Mouse (Mus musculus) neural tube, embryonic 11.5 days (tissue): Measurements from ENCODE around the gene Cacna1s. TPM values are rescaled to one million over a fixed set of nuclear protein-coding genes. Genes with fewer than 3 reads are reported as not detected.

ENCODE experiments used
- ATAC-seq: fragments of 200-750 bp; cut with Nextera tagmentation; 2 replicates; pipeline ENCODE4 v1.8.0; 2017; ENCODE audit warnings: moderate number of reproducible peaks, mild to moderate bottlenecking, moderate TSS enrichment, moderate library complexity; ENCODE audit not compliant: insufficient read depth, low FRiP score, low TSS enrichment
- DNase-seq: peaks from one replicate; pipeline ENCODE4 v3.0.0-alpha.2; 2015; ENCODE audit warnings: low spot score
- H3K27ac ChIP-seq: fragments of 300-500 bp; sonication (generic); 2 replicates; pipeline ENCODE4 v1.5.1; 2014; ENCODE audit warnings: low read depth, mild to moderate bottlenecking, low read length
- H3K27me3 ChIP-seq: fragments of 300-500 bp; sonication (generic); 2 replicates; pipeline ENCODE4 v1.6.1; 2014; ENCODE audit warnings: mild to moderate bottlenecking, low read length, mixed read lengths; ENCODE audit not compliant: control insufficient read depth, insufficient read depth
- H3K36me3 ChIP-seq: fragments of 300-500 bp; sonication (generic); 2 replicates; pipeline ENCODE4 v1.6.1; 2014; ENCODE audit warnings: mild to moderate bottlenecking, low read length, moderate library complexity, mixed read lengths; ENCODE audit not compliant: control insufficient read depth, insufficient read depth
- H3K4me1 ChIP-seq: fragments of 300-500 bp; sonication (generic); 2 replicates; pipeline ENCODE4 v1.6.1; 2014; ENCODE audit warnings: low read length, mixed read lengths; ENCODE audit not compliant: control insufficient read depth, insufficient read depth
- H3K4me2 ChIP-seq: fragments of 300-500 bp; sonication (generic); 2 replicates; pipeline ENCODE4 v1.6.1; 2014; ENCODE audit warnings: low read depth, mild to moderate bottlenecking, moderate library complexity
- H3K4me3 ChIP-seq: fragments of 300-500 bp; sonication (generic); 2 replicates; pipeline ENCODE4 v1.5.1; 2014; ENCODE audit warnings: low read depth, low read length
- H3K9ac ChIP-seq: fragments of 300-500 bp; sonication (generic); 2 replicates; pipeline ENCODE4 v1.6.1; 2014; ENCODE audit warnings: mild to moderate bottlenecking, low read length
- H3K9me3 ChIP-seq: fragments of 300-500 bp; sonication (generic); 2 replicates; pipeline ENCODE4 v1.6.1; 2016; ENCODE audit warnings: low read length; ENCODE audit not compliant: control insufficient read depth
- WGBS: fragments of 180-500 bp; shearing (Covaris S2); extraction: QIAGEN DNeasy Blood & Tissue Kit; methylation state at CpG from one replicate; pipeline ENCODE4 v1.1.7; 2014; 5-methylcytosine and 5-hydroxymethylcytosine counted together
- polyA plus RNA-seq: library from polyadenylated mRNA; unstranded; fragments of >200 nt; fragmentation: Nextera tagmentation; extraction: Ambion mirVana; gene quantifications from 2 replicates; pipeline ENCODE4 v1.2.1, GENCODE M21; 2014

Gene Cacna1s
- polyA plus RNA-seq, 1 experiment from 2014 or later = 0.73 TPM

GRCm38 (mm10) chr1:136017907-136018313 is 34.6 kb upstream of the Cacna1s start:
- no peaks in the 10 kb centered on the region for H3K9me3 ChIP-seq
- peak overlapping the region; percentile 91 for H3K4me2 ChIP-seq
- peak overlapping the region; percentile 94 for H3K9ac ChIP-seq
- DNase-seq (peak; percentile 93), ATAC-seq (peak; percentile 99)
- H3K4me1 ChIP-seq = peaks cover 11% of the 10 kb centered on the region; the same call in 1 of the 2 replicates
- H3K27me3 ChIP-seq = no peaks in the 10 kb centered on the region
- H3K36me3 ChIP-seq = no peaks in the 10 kb centered on the region; the same call in 1 of the 2 replicates
- WGBS = 0% methylated on average over 21 of the region's 22 CpGs
- peak overlapping the region; percentile 80 for H3K4me3 ChIP-seq
- no peak overlapping the region; the same call in 1 of the 2 replicates for H3K27ac ChIP-seq

- 8% methylated on average over 24 of the region's 24 CpGs for WGBS
- Histone ChIP-seq H3K4me3 (peak overlapping the region; percentile 80), H3K36me3 (no peaks in the 10 kb centered on the region; the same call in 1 of the 2 replicates), H3K9me3 (no peaks in the 10 kb centered on the region), H3K27me3 (no peaks in the 10 kb centered on the region), H3K4me2 (peak overlapping the region; percentile 91), H3K27ac (no peak overlapping the region; the same call in 1 of the 2 replicates), H3K4me1 (peaks cover 11% of the 10 kb centered on the region; the same call in 1 of the 2 replicates), H3K9ac (peak overlapping the region; percentile 94)
- ATAC-seq (peak; percentile 37), DNase-seq (no peak)
These were observed 34.0 kb upstream of the Cacna1s start for GRCm38 (mm10) chr1:136018390-136019189.

- Histone ChIP-seq H3K4me1 (no peaks in the 10 kb centered on the region), H3K9ac (no peak overlapping the region), H3K27me3 (no peaks in the 10 kb centered on the region), H3K4me2 (no peak overlapping the region), H3K36me3 (peaks cover 19% of the 10 kb centered on the region), H3K4me3 (no peak overlapping the region), H3K27ac (no peak overlapping the region), H3K9me3 (no peaks in the 10 kb centered on the region)
- DNase-seq (no peak), ATAC-seq (no peak)
- WGBS = 64% methylated on average over 7 of the region's 7 CpGs
These were observed 22.3 kb upstream of the Cacna1s start for GRCm38 (mm10) chr1:136030201-136030600.

- no peaks in the 10 kb centered on the region for H3K4me1 ChIP-seq
- no peak overlapping the region for H3K9ac ChIP-seq
- ATAC-seq (no peak), DNase-seq (no peak)
- no peak overlapping the region for H3K4me2 ChIP-seq
- H3K9me3 ChIP-seq = no peaks in the 10 kb centered on the region
- H3K27ac ChIP-seq = no peak overlapping the region
- WGBS = 76% methylated on average over 8 of the region's 8 CpGs
- H3K4me3 ChIP-seq = no peak overlapping the region
- no peaks in the 10 kb centered on the region for H3K27me3 ChIP-seq
- H3K36me3 ChIP-seq = peaks cover 17% of the 10 kb centered on the region
These were observed 20.9 kb upstream of the Cacna1s start for GRCm38 (mm10) chr1:136031697-136032096.

- DNase-seq = no peak
- Histone ChIP-seq H3K27ac (no peak overlapping the region), H3K9me3 (no peaks in the 10 kb centered on the region), H3K4me2 (no peak overlapping the region), H3K27me3 (no peaks in the 10 kb centered on the region), H3K4me1 (no peaks in the 10 kb centered on the region), H3K4me3 (no peak overlapping the region), H3K36me3 (peaks cover 11% of the 10 kb centered on the region), H3K9ac (no peak overlapping the region)
- no peak for ATAC-seq
- 73% methylated on average over 7 of the region's 7 CpGs for WGBS
These were observed 19.6 kb upstream of the Cacna1s start for GRCm38 (mm10) chr1:136032961-136033360.

- Histone ChIP-seq H3K9me3 (no peaks in the 10 kb centered on the region), H3K9ac (no peak overlapping the region), H3K4me2 (no peak overlapping the region), H3K4me3 (no peak overlapping the region), H3K27me3 (no peaks in the 10 kb centered on the region), H3K4me1 (no peaks in the 10 kb centered on the region), H3K27ac (no peak overlapping the region), H3K36me3 (peaks cover 5% of the 10 kb centered on the region; the same call in 1 of the 2 replicates)
- no peak for ATAC-seq
- 80% methylated on average over 5 of the region's 5 CpGs for WGBS
- no peak for DNase-seq
These were observed 13.6 kb upstream of the Cacna1s start for GRCm38 (mm10) chr1:136038746-136039538.

- no peak for DNase-seq
- WGBS = 20% methylated on average over 11 of the region's 11 CpGs
- Histone ChIP-seq H3K4me3 (no peak overlapping the region), H3K9me3 (no peaks in the 10 kb centered on the region), H3K27me3 (no peaks in the 10 kb centered on the region), H3K4me1 (no peaks in the 10 kb centered on the region), H3K36me3 (no peaks in the 10 kb centered on the region), H3K27ac (no peak overlapping the region), H3K9ac (no peak overlapping the region), H3K4me2 (no peak overlapping the region)
- no peak for ATAC-seq
These were observed 12.1 kb upstream of the Cacna1s start for GRCm38 (mm10) chr1:136040452-136040851.

- WGBS = 44% methylated on average over 4 of the region's 4 CpGs
- ATAC-seq (no peak), DNase-seq (no peak)
- H3K4me2 ChIP-seq = no peak overlapping the region
- no peak overlapping the region for H3K4me3 ChIP-seq
- no peaks in the 10 kb centered on the region for H3K27me3 ChIP-seq
- H3K4me1 ChIP-seq = no peaks in the 10 kb centered on the region
- no peaks in the 10 kb centered on the region for H3K36me3 ChIP-seq
- H3K9ac ChIP-seq = no peak overlapping the region
- no peaks in the 10 kb centered on the region for H3K9me3 ChIP-seq
- no peak overlapping the region for H3K27ac ChIP-seq
These were observed 11.7 kb upstream of the Cacna1s start for GRCm38 (mm10) chr1:136040874-136041273.
